Mouse (Mus musculus): ENCODE measurements around the gene Ros1. TPM values are rescaled to one million over a fixed set of nuclear protein-coding genes. Genes with fewer than 3 reads are reported as not detected.

Ros1 gene
- polyA plus RNA-seq, 1 experiment from 2014 or later, result not detected

- Histone ChIP-seq H3K4me3 (ENCODE audit: low read depth, low read length) (no peak overlapping the region), H3K36me3 (ENCODE audit: control insufficient read depth, insufficient read depth, low read length) (no peaks in the 10 kb centered on the region), H3K4me1 (ENCODE audit: control insufficient read depth, insufficient read depth, low read length) (no peaks in the 10 kb centered on the region), H3K27ac (ENCODE audit: low read depth, low read length) (no peak overlapping the region), H3K4me2 (ENCODE audit: low read length) (no peak overlapping the region), H3K9ac (ENCODE audit: low read length) (no peak overlapping the region), H3K27me3 (replicated peaks; ENCODE audit: control insufficient read depth, insufficient read depth, low read length) (no peaks in the 10 kb centered on the region), H3K9me3 (replicated peaks; ENCODE audit: control insufficient read depth, low read length) (no peaks in the 10 kb centered on the region)
- ATAC-seq (peak; percentile 91), DNase-seq (ENCODE audit: low spot score) (peak; percentile 84)
- 32% methylated on average over 4 of the region's 4 CpGs for WGBS
Measured at GRCm38 (mm10) chr10:52106164-52106757, 88.8 kb downstream of the Ros1 start.

GRCm38 (mm10) chr10:52101273-52101672, 93.8 kb downstream of the Ros1 start:
- no peak for DNase-seq (ENCODE audit: low spot score)
- ATAC-seq, result no peak
- H3K9me3 ChIP-seq (replicated peaks; ENCODE audit: control insufficient read depth, low read length), result no peaks in the 10 kb centered on the region
- no peaks in the 10 kb centered on the region for H3K4me1 ChIP-seq (ENCODE audit: control insufficient read depth, insufficient read depth, low read length)
- H3K4me2 ChIP-seq (ENCODE audit: low read length), result no peak overlapping the region
- WGBS, result 69% methylated on average over 1 of the region's 1 CpGs
- H3K4me3 ChIP-seq (ENCODE audit: low read depth, low read length), result no peak overlapping the region
- H3K27ac ChIP-seq (ENCODE audit: low read depth, low read length), result no peak overlapping the region
- H3K36me3 ChIP-seq (ENCODE audit: control insufficient read depth, insufficient read depth, low read length), result no peaks in the 10 kb centered on the region
- no peak overlapping the region for H3K9ac ChIP-seq (ENCODE audit: low read length)
- no peaks in the 10 kb centered on the region for H3K27me3 ChIP-seq (replicated peaks; ENCODE audit: control insufficient read depth, insufficient read depth, low read length)

- 80% methylated on average over 4 of the region's 4 CpGs for WGBS
- ATAC-seq, result no peak
Measured at GRCm38 (mm10) chr10:52092181-52092580, 102.9 kb downstream of the Ros1 start.

GRCm38 (mm10) chr10:52086681-52087080, 108.4 kb downstream of the Ros1 start:
- Histone ChIP-seq H3K9ac (ENCODE audit: low read length) (no peak overlapping the region), H3K4me3 (ENCODE audit: low read depth, low read length) (no peak overlapping the region), H3K27me3 (replicated peaks; ENCODE audit: control insufficient read depth, insufficient read depth, low read length) (no peaks in the 10 kb centered on the region), H3K36me3 (ENCODE audit: control insufficient read depth, insufficient read depth, low read length) (no peaks in the 10 kb centered on the region), H3K4me1 (ENCODE audit: control insufficient read depth, insufficient read depth, low read length) (no peaks in the 10 kb centered on the region), H3K4me2 (ENCODE audit: low read length) (no peak overlapping the region), H3K27ac (ENCODE audit: low read depth, low read length) (no peak overlapping the region), H3K9me3 (replicated peaks; ENCODE audit: control insufficient read depth, low read length) (no peaks in the 10 kb centered on the region)
- no peak for ATAC-seq
- DNase-seq (ENCODE audit: low spot score), result no peak
- WGBS, result 89% methylated on average over 6 of the region's 6 CpGs

More at GRCm38 (mm10) chr10:52092181-52092580, 102.9 kb downstream of the Ros1 start:
- H3K36me3 ChIP-seq (ENCODE audit: control insufficient read depth, insufficient read depth, low read length), result no peaks in the 10 kb centered on the region
- peak; percentile 8 for DNase-seq (ENCODE audit: low spot score)
- no peak overlapping the region for H3K4me3 ChIP-seq (ENCODE audit: low read depth, low read length)
- H3K27me3 ChIP-seq (replicated peaks; ENCODE audit: control insufficient read depth, insufficient read depth, low read length), result no peaks in the 10 kb centered on the region
- H3K4me1 ChIP-seq (ENCODE audit: control insufficient read depth, insufficient read depth, low read length), result no peaks in the 10 kb centered on the region
- H3K27ac ChIP-seq (ENCODE audit: low read depth, low read length), result no peak overlapping the region
- no peaks in the 10 kb centered on the region for H3K9me3 ChIP-seq (replicated peaks; ENCODE audit: control insufficient read depth, low read length)
- no peak overlapping the region for H3K9ac ChIP-seq (ENCODE audit: low read length)
- no peak overlapping the region for H3K4me2 ChIP-seq (ENCODE audit: low read length)

- no peaks in the 10 kb centered on the region for H3K27me3 ChIP-seq (replicated peaks; ENCODE audit: control insufficient read depth, insufficient read depth, low read length)
- H3K9me3 ChIP-seq (replicated peaks; ENCODE audit: control insufficient read depth, low read length), result no peaks in the 10 kb centered on the region
- H3K4me1 ChIP-seq (ENCODE audit: control insufficient read depth, insufficient read depth, low read length), result no peaks in the 10 kb centered on the region
- no peaks in the 10 kb centered on the region for H3K36me3 ChIP-seq (ENCODE audit: control insufficient read depth, insufficient read depth, low read length)
- no peak overlapping the region for H3K4me3 ChIP-seq (ENCODE audit: low read depth, low read length)
- ATAC-seq (peak; percentile 72), DNase-seq (ENCODE audit: low spot score) (peak; percentile 67)
- H3K4me2 ChIP-seq (ENCODE audit: low read length), result no peak overlapping the region
- H3K9ac ChIP-seq (ENCODE audit: low read length), result no peak overlapping the region
- H3K27ac ChIP-seq (ENCODE audit: low read depth, low read length), result no peak overlapping the region
Measured at GRCm38 (mm10) chr10:52072482-52072881, 122.6 kb downstream of the Ros1 start.

GRCm38 (mm10) chr10:52048287-52048686, 146.8 kb downstream of the Ros1 start:
- H3K36me3 ChIP-seq (ENCODE audit: control insufficient read depth, insufficient read depth, low read length), result no peaks in the 10 kb centered on the region
- no peak overlapping the region for H3K4me2 ChIP-seq (ENCODE audit: low read length)
- no peak overlapping the region for H3K27ac ChIP-seq (ENCODE audit: low read depth, low read length)
- no peaks in the 10 kb centered on the region for H3K27me3 ChIP-seq (replicated peaks; ENCODE audit: control insufficient read depth, insufficient read depth, low read length)
- ATAC-seq, result no peak
- no peak for DNase-seq (ENCODE audit: low spot score)
- H3K9me3 ChIP-seq (replicated peaks; ENCODE audit: control insufficient read depth, low read length), result no peaks in the 10 kb centered on the region
- H3K9ac ChIP-seq (ENCODE audit: low read length), result no peak overlapping the region
- H3K4me3 ChIP-seq (ENCODE audit: low read depth, low read length), result no peak overlapping the region
- no peaks in the 10 kb centered on the region for H3K4me1 ChIP-seq (ENCODE audit: control insufficient read depth, insufficient read depth, low read length)
- WGBS, result 59% methylated on average over 3 of the region's 3 CpGs

GRCm38 (mm10) chr10:52043086-52043485, 152.0 kb downstream of the Ros1 start:
- Histone ChIP-seq H3K4me2 (ENCODE audit: low read length) (no peak overlapping the region), H3K27ac (ENCODE audit: low read depth, low read length) (no peak overlapping the region), H3K36me3 (ENCODE audit: control insufficient read depth, insufficient read depth, low read length) (no peaks in the 10 kb centered on the region), H3K9ac (ENCODE audit: low read length) (no peak overlapping the region), H3K27me3 (replicated peaks; ENCODE audit: control insufficient read depth, insufficient read depth, low read length) (no peaks in the 10 kb centered on the region), H3K4me3 (ENCODE audit: low read depth, low read length) (no peak overlapping the region), H3K4me1 (ENCODE audit: control insufficient read depth, insufficient read depth, low read length) (no peaks in the 10 kb centered on the region), H3K9me3 (replicated peaks; ENCODE audit: control insufficient read depth, low read length) (no peaks in the 10 kb centered on the region)
- ATAC-seq (no peak), DNase-seq (ENCODE audit: low spot score) (no peak)
- 43% methylated on average over 5 of the region's 5 CpGs for WGBS

- Histone ChIP-seq H3K36me3 (ENCODE audit: control insufficient read depth, insufficient read depth, low read length) (no peaks in the 10 kb centered on the region), H3K4me3 (ENCODE audit: low read depth, low read length) (no peak overlapping the region), H3K4me1 (ENCODE audit: control insufficient read depth, insufficient read depth, low read length) (no peaks in the 10 kb centered on the region), H3K9me3 (replicated peaks; ENCODE audit: control insufficient read depth, low read length) (no peaks in the 10 kb centered on the region), H3K4me2 (ENCODE audit: low read length) (no peak overlapping the region), H3K9ac (ENCODE audit: low read length) (no peak overlapping the region), H3K27me3 (replicated peaks; ENCODE audit: control insufficient read depth, insufficient read depth, low read length) (no peaks in the 10 kb centered on the region), H3K27ac (ENCODE audit: low read depth, low read length) (no peak overlapping the region)
- WGBS, result 67% methylated on average over 1 of the region's 1 CpGs
- DNase-seq (ENCODE audit: low spot score) (no peak), ATAC-seq (no peak)
Measured at GRCm38 (mm10) chr10:52039392-52039791, 155.7 kb downstream of the Ros1 start.

- H3K27me3 ChIP-seq (replicated peaks; ENCODE audit: control insufficient read depth, insufficient read depth, low read length), result peaks cover 31% of the 10 kb centered on the region
- no peaks in the 10 kb centered on the region for H3K4me1 ChIP-seq (ENCODE audit: control insufficient read depth, insufficient read depth, low read length)
- no peak overlapping the region for H3K4me2 ChIP-seq (ENCODE audit: low read length)
- H3K27ac ChIP-seq (ENCODE audit: low read depth, low read length), result no peak overlapping the region
- no peaks in the 10 kb centered on the region for H3K9me3 ChIP-seq (replicated peaks; ENCODE audit: control insufficient read depth, low read length)
- DNase-seq (ENCODE audit: low spot score) (no peak), ATAC-seq (no peak; the same call in 1 of the 2 replicates)
- no peak overlapping the region for H3K9ac ChIP-seq (ENCODE audit: low read length)
- H3K36me3 ChIP-seq (ENCODE audit: control insufficient read depth, insufficient read depth, low read length), result no peaks in the 10 kb centered on the region
- no peak overlapping the region for H3K4me3 ChIP-seq (ENCODE audit: low read depth, low read length)
Measured at GRCm38 (mm10) chr10:52033729-52034128, 161.3 kb downstream of the Ros1 start.

Data from forebrain, embryonic 14.5 days (tissue).